Mouse (Mus musculus) urinary bladder, postnatal 25 days (tissue): ENCODE measurements around the gene Rbx1.

Experiments
- DNase-seq: peaks from one replicate; pipeline ENCODE4 v3.0.0; 2022; ENCODE audit warnings: low spot score

The Rbx1 gene

GRCm38 (mm10) chr15:81483691-81484090 lies 17.6 kb downstream of the Rbx1 start:
- DNase-seq: no peak

GRCm38 (mm10) chr15:81485483-81485882 lies 19.4 kb downstream of the Rbx1 start:
- no peak for DNase-seq

- no peak for DNase-seq
Measured at GRCm38 (mm10) chr15:81503466-81503865, 37.4 kb downstream of the Rbx1 start.

- DNase-seq: no peak
Measured at GRCm38 (mm10) chr15:81503995-81504394, 37.9 kb downstream of the Rbx1 start.

- DNase-seq: no peak
Measured at GRCm38 (mm10) chr15:81507201-81507600, 41.1 kb downstream of the Rbx1 start.

- DNase-seq: no peak
Measured at GRCm38 (mm10) chr15:81510621-81511020, 44.5 kb downstream of the Rbx1 start.

- DNase-seq: peak; percentile 64
Measured at GRCm38 (mm10) chr15:81511601-81512261, 45.6 kb downstream of the Rbx1 start.

GRCm38 (mm10) chr15:81514111-81514971 lies 48.2 kb downstream of the Rbx1 start:
- peak; percentile 82 for DNase-seq

- no peak for DNase-seq
Measured at GRCm38 (mm10) chr15:81515221-81515620, 49.1 kb downstream of the Rbx1 start.

GRCm38 (mm10) chr15:81518031-81518430 lies 51.9 kb downstream of the Rbx1 start:
- DNase-seq: no peak

- no peak for DNase-seq
Measured at GRCm38 (mm10) chr15:81518761-81519160, 52.7 kb downstream of the Rbx1 start.

- peak; percentile 57 for DNase-seq
Measured at GRCm38 (mm10) chr15:81522036-81522751, 56.1 kb downstream of the Rbx1 start.

- no peak for DNase-seq
Measured at GRCm38 (mm10) chr15:81522761-81523168, 56.7 kb downstream of the Rbx1 start.

GRCm38 (mm10) chr15:81523169-81523871 lies 57.2 kb downstream of the Rbx1 start:
- DNase-seq: peak; percentile 96

GRCm38 (mm10) chr15:81523901-81524300 lies 57.8 kb downstream of the Rbx1 start:
- no peak for DNase-seq
